8 mouse cellular contexts compared by ENCODE assay signal in the genomic region with DNA sequence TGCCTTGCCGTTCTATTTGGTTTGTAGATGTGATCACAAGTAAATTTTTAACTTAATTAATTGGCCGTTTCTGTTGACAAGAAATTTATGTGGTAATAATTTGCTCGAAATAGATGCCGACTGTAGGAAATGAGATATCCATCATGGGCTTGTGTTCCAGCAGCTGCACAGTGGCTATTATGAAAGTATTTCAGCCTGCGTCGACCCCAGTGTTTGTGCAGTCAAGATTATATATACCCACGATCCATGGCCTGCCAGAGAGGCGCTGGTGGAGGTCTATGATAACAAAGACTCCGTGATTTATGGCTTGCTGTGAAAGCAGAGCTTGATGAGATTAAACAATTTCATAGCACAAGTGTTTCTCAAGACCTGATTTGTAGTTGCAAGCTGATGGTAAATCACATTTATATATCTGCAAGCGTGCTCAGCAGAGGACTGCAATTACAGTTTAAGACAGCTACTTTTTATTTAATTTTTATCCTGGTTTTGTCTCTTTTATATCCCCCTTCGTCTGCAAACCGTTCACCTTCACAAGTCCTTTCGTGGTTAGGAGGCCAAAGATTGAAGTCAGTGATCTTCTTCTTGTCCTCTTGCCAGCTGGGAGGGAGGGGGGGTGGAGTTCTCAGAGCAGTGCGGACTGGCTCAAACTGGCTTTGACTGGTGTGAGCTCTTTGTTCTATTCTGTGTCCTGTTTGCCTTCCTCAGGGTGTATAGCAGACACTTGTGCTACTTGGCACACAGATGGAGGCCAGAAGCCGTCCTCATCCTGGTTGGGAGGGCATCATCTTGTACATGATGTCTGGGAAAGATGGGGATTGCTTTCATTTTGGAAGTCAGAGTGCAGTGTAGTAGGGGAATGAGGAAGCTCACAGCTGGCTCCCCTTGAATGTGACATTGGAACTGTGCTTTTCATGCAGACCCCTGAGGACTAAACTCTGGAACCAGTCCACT.
DNase-seq lines count a peak whose midpoint lies in the region; ATAC-seq lines count a peak whose summit lies in the region.

No protein-coding gene starts in this region.

- peak; percentile 61 for DNase-seq in midbrain, embryonic 10.5 days (ENCODE audit: low spot score)
- peak; percentile 66 for DNase-seq in hindbrain, embryonic 10.5 days (ENCODE audit: low spot score)
- peak; percentile 69 for DNase-seq in limb, embryonic 11.5 days (ENCODE audit: low spot score)
- peak; percentile 20 for DNase-seq in retina, embryonic 14.5 days (ENCODE audit: low spot score)
- no peak for DNase-seq in adrenal gland, adult 8-10 months
- no peak for DNase-seq in urinary bladder, postnatal 10 days (ENCODE audit: low spot score)

- 77% methylated on average over 15 of the region's 15 CpGs for WGBS in midbrain, embryonic 10.5 days
- 47% methylated on average over 15 of the region's 15 CpGs for WGBS in midbrain, embryonic 15.5 days
- 66% methylated on average over 15 of the region's 15 CpGs for WGBS in hindbrain, embryonic 10.5 days
- 24% methylated on average over 15 of the region's 15 CpGs for WGBS in limb, embryonic 11.5 days

- no peaks in the 10 kb centered on the region for H3K36me3 ChIP-seq in midbrain, embryonic 10.5 days
- H3K36me3 ChIP-seq in midbrain, embryonic 15.5 days (replicated peaks) = no peaks in the 10 kb centered on the region
- H3K36me3 ChIP-seq in hindbrain, embryonic 10.5 days = no peaks in the 10 kb centered on the region
- H3K36me3 ChIP-seq in limb, embryonic 11.5 days (ENCODE audit: control insufficient read depth, insufficient read depth, low read length) = no peaks in the 10 kb centered on the region

- H3K4me1 ChIP-seq in midbrain, embryonic 10.5 days = peaks cover 15% of the 10 kb centered on the region
- 0 out of 2 replicates have a peak, but pooled peaks cover 4% of the 10 kb centered on the region for H3K4me1 ChIP-seq in midbrain, embryonic 15.5 days
- peaks cover 13% of the 10 kb centered on the region for H3K4me1 ChIP-seq in hindbrain, embryonic 10.5 days (replicated peaks)
- H3K4me1 ChIP-seq in limb, embryonic 11.5 days (ENCODE audit: control insufficient read depth, insufficient read depth, low read length) = peaks cover 3% of the 10 kb centered on the region; the same call in 1 of the 2 replicates

- no peaks in the 10 kb centered on the region for H3K27me3 ChIP-seq in midbrain, embryonic 10.5 days (ENCODE audit: low read depth, poor library complexity, severe bottlenecking)
- no peaks in the 10 kb centered on the region for H3K27me3 ChIP-seq in midbrain, embryonic 15.5 days (replicated peaks)
- H3K27me3 ChIP-seq in hindbrain, embryonic 10.5 days (ENCODE audit: insufficient read depth, poor library complexity, severe bottlenecking) = no peaks in the 10 kb centered on the region
- H3K27me3 ChIP-seq in limb, embryonic 11.5 days (ENCODE audit: control insufficient read depth, insufficient read depth, low read length) = no peaks in the 10 kb centered on the region

- no peak overlapping the region for H3K9ac ChIP-seq in midbrain, embryonic 15.5 days
- H3K9ac ChIP-seq in limb, embryonic 11.5 days (ENCODE audit: low read length) = no peak overlapping the region

- H3K4me2 ChIP-seq in midbrain, embryonic 15.5 days = no peak overlapping the region
- no peak overlapping the region for H3K4me2 ChIP-seq in limb, embryonic 11.5 days (ENCODE audit: low read depth, severe bottlenecking)

- ATAC-seq in midbrain, embryonic 15.5 days (replicated peaks) = no peak
- ATAC-seq in limb, embryonic 11.5 days (ENCODE audit: insufficient number of reproducible peaks, low FRiP score, low TSS enrichment, low read depth) = peak; percentile 57; the same call in 1 of the 2 replicates
- ATAC-seq in monocyte, adult 5-6 weeks (replicated peaks; ENCODE audit: insufficient number of reproducible peaks, low FRiP score, low TSS enrichment, poor library complexity, severe bottlenecking) = no peak

- H3K9me3 ChIP-seq in midbrain, embryonic 10.5 days (replicated peaks) = no peaks in the 10 kb centered on the region
- H3K9me3 ChIP-seq in midbrain, embryonic 15.5 days = no peaks in the 10 kb centered on the region
- no peaks in the 10 kb centered on the region for H3K9me3 ChIP-seq in hindbrain, embryonic 10.5 days
- no peaks in the 10 kb centered on the region; the same call in 1 of the 2 replicates for H3K9me3 ChIP-seq in limb, embryonic 11.5 days (ENCODE audit: control insufficient read depth, low read length)

- H3K27ac ChIP-seq in midbrain, embryonic 10.5 days (replicated peaks) = peak overlapping the region; percentile 86
- H3K27ac ChIP-seq in midbrain, embryonic 15.5 days = no peak overlapping the region
- peak overlapping the region; percentile 87 for H3K27ac ChIP-seq in hindbrain, embryonic 10.5 days
- no peak overlapping the region for H3K27ac ChIP-seq in limb, embryonic 11.5 days (replicated peaks; ENCODE audit: low read depth, low read length)

- H3K4me3 ChIP-seq in midbrain, embryonic 10.5 days = no peak overlapping the region
- no peak overlapping the region for H3K4me3 ChIP-seq in midbrain, embryonic 15.5 days
- no peak overlapping the region for H3K4me3 ChIP-seq in hindbrain, embryonic 10.5 days
- no peak overlapping the region for H3K4me3 ChIP-seq in limb, embryonic 11.5 days (ENCODE audit: low read depth, low read length)

Comparison
In these comparisons a context has a peak if more than half of its experiments do, and no peak if none do; other contexts are left out.
1. H3K27ac ChIP-seq: peak in midbrain, embryonic 10.5 days (single experiment) and hindbrain, embryonic 10.5 days (single experiment); none in midbrain, embryonic 15.5 days (single experiment) and limb, embryonic 11.5 days (single experiment).
2. DNase-seq: peak in midbrain, embryonic 10.5 days (single experiment), hindbrain, embryonic 10.5 days (single experiment), limb, embryonic 11.5 days (single experiment) and retina, embryonic 14.5 days (single experiment); none in adrenal gland, adult 8-10 months (single experiment) and urinary bladder, postnatal 10 days (single experiment).